Mouse (Mus musculus) small intestine, adult 2 months (tissue): ENCODE measurements around the gene 3110018I06Rik. TPM values are rescaled to one million over a fixed set of nuclear protein-coding genes. Genes with fewer than 3 reads are reported as not detected.

Source experiments
- H3K27ac ChIP-seq: fragments of 200-500 bp; 2 replicates; pipeline ENCODE4 v1.5.1; 2012; ENCODE audit warnings: low read depth, low read length, control low read depth, inconsistent platforms; ENCODE audit not compliant: insufficient read depth
- H3K27me3 ChIP-seq: fragments of 200-500 bp; 2 replicates; pipeline ENCODE4 v1.6.1; 2012; ENCODE audit warnings: mild to moderate bottlenecking, moderate library complexity, low read length, inconsistent platforms; ENCODE audit not compliant: control insufficient read depth, insufficient read depth
- H3K36me3 ChIP-seq: fragments of 200-500 bp; 2 replicates; pipeline ENCODE4 v1.6.1; 2012; ENCODE audit warnings: mild to moderate bottlenecking, low read length, control low read depth, inconsistent platforms; ENCODE audit not compliant: control insufficient read depth, insufficient read depth
- H3K4me1 ChIP-seq: fragments of 200-500 bp; 2 replicates; pipeline ENCODE4 v1.6.1; 2012; ENCODE audit warnings: low read length, inconsistent platforms, mixed read lengths; ENCODE audit not compliant: control insufficient read depth, insufficient read depth, insufficient read length
- H3K4me3 ChIP-seq: fragments of 200-500 bp; 2 replicates; pipeline ENCODE4 v1.5.1; 2012; ENCODE audit warnings: low read depth, mild to moderate bottlenecking, control low read depth, inconsistent platforms, low read length, moderate library complexity
- CTCF ChIP-seq: fragments of 200-500 bp; IDR thresholded peaks from 2 replicates; pipeline ENCODE4 v1.5.1; 2012; ENCODE audit warnings: low read depth, mild to moderate bottlenecking, control low read depth, inconsistent platforms, low read length, moderate library complexity, mixed read lengths; ENCODE audit not compliant: insufficient replicate concordance, insufficient read length; ENCODE audit errors: extremely low read depth
- POLR2A ChIP-seq: fragments of 200-500 bp; IDR thresholded peaks from 2 replicates; pipeline ENCODE4 v1.6.1; 2012; ENCODE audit warnings: low read depth, mild to moderate bottlenecking, control low read depth, inconsistent platforms, low read length, moderate library complexity
- WGBS: fragments of 180-500 bp; shearing (Covaris S2); methylation state at CpG from one replicate; pipeline ENCODE4 v1.1.7; 2018; 5-methylcytosine and 5-hydroxymethylcytosine counted together
- polyA plus RNA-seq: library from polyadenylated mRNA; depleted of rRNA; stranded (reverse); fragments of >200 nt; gene quantifications from 2 replicates; pipeline ENCODE4 v1.2.3, GENCODE M21; 2012

Gene 3110018I06Rik
- polyA plus RNA-seq, 1 experiment = not detected

DNA sequence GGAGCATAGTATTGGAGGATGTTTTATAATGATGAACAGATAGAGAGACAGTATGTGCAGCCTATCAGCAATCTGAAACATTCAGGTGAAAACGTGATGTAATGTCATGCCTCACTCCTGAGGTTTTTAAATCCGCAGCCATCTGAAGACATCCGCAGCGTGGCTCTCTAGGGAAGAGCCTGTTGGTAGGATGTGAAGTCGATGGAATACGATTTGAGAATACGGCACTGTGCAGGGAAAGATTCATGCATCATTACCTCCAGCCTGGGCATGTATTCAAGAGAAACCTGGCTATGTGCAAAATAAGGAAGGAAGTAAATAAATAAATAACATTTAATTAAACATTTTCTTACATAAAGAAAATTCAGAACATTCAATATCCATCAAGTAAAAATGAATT lies 44.4 kb downstream of the 3110018I06Rik start:
- no peak overlapping the region for H3K4me3 ChIP-seq
- H3K27me3 ChIP-seq = no peaks in the 10 kb centered on the region
- no peak for TF ChIP-seq CTCF
- TF ChIP-seq POLR2A = no peak
- WGBS = 90% methylated on average over 7 of the region's 7 CpGs
- no peaks in the 10 kb centered on the region for H3K4me1 ChIP-seq
- H3K36me3 ChIP-seq = no peaks in the 10 kb centered on the region
- no peak overlapping the region for H3K27ac ChIP-seq
